13 mouse cellular contexts compared by ENCODE assay signal in genomic region chr15:102016787-102017186, GRCm38 (mm10). TPM values are rescaled to one million over a fixed set of nuclear protein-coding genes. Genes with fewer than 3 reads are reported as not detected.
DNase-seq lines count a peak whose midpoint lies in the region; ATAC-seq lines count a peak whose summit lies in the region.
"Had no signal": no experiment of that assay in that cellular context is flagged by ENCODE, and none has a peak within 500 bp of the region (broad histone marks: within the 10 kb centered on the region; RNA-seq: fewer than 3 reads in every experiment).

No protein-coding gene starts in this region.

- no peak overlapping the region for H3K4me2 ChIP-seq in midbrain, embryonic 11.5 days
- H3K4me2 ChIP-seq in intestine, embryonic 15.5 days (replicated peaks): peak overlapping the region; percentile 34
- no peak overlapping the region for H3K4me2 ChIP-seq in liver, embryonic 11.5 days
- H3K4me2 ChIP-seq: hindbrain, embryonic 14.5 days; midbrain, embryonic 15.5 days had no signal

- H3K4me3 ChIP-seq in midbrain, embryonic 10.5 days: no peak overlapping the region
- no peak overlapping the region for H3K4me3 ChIP-seq in midbrain, embryonic 11.5 days (ENCODE audit: low read depth, low read length)
- no peak overlapping the region for H3K4me3 ChIP-seq in intestine, embryonic 15.5 days (replicated peaks)
- no peak overlapping the region for H3K4me3 ChIP-seq in liver, embryonic 11.5 days (ENCODE audit: low read depth, low read length)
- H3K4me3 ChIP-seq: midbrain, embryonic 15.5 days had no signal

- no peaks in the 10 kb centered on the region for H3K36me3 ChIP-seq in midbrain, embryonic 10.5 days
- H3K36me3 ChIP-seq in midbrain, embryonic 11.5 days (ENCODE audit: control insufficient read depth, insufficient read depth, low read length): no peaks in the 10 kb centered on the region
- H3K36me3 ChIP-seq in intestine, embryonic 15.5 days: no peaks in the 10 kb centered on the region
- H3K36me3 ChIP-seq in liver, embryonic 11.5 days (ENCODE audit: control insufficient read depth, insufficient read depth, low read length): no peaks in the 10 kb centered on the region
- H3K36me3 ChIP-seq: midbrain, embryonic 15.5 days had no signal

- no peak for DNase-seq in midbrain, embryonic 10.5 days (ENCODE audit: low spot score)
- DNase-seq in midbrain, embryonic 11.5 days (ENCODE audit: low spot score, missing footprints): no peak
- no peak for DNase-seq in liver, embryonic 11.5 days (ENCODE audit: low spot score)
- DNase-seq in skeletal muscle tissue, adult 2 months (ENCODE audit: low read depth, low spot score): peak; percentile 27
- no peak for DNase-seq in frontal cortex, postnatal 14 days (ENCODE audit: low spot score in 2 of 2)
- DNase-seq in spleen, adult 12 weeks (ENCODE audit: low spot score): no peak
- DNase-seq: retina, postnatal 1 day had no signal

- WGBS in midbrain, embryonic 10.5 days: 34% methylated on average over 7 of the region's 7 CpGs
- 32% methylated on average over 7 of the region's 7 CpGs for WGBS in midbrain, embryonic 11.5 days
- 22% methylated on average over 7 of the region's 7 CpGs for WGBS in intestine, embryonic 15.5 days
- 31% methylated on average over 7 of the region's 7 CpGs for WGBS in liver, embryonic 11.5 days

- H3K9ac ChIP-seq in midbrain, embryonic 11.5 days (ENCODE audit: low read length): no peak overlapping the region
- 0 out of 2 replicates have a peak overlapping the region, but pooled peaks have one; percentile 26 for H3K9ac ChIP-seq in intestine, embryonic 15.5 days
- no peak overlapping the region for H3K9ac ChIP-seq in liver, embryonic 11.5 days (ENCODE audit: low read depth, low read length)
- H3K9ac ChIP-seq: hindbrain, embryonic 14.5 days; midbrain, embryonic 15.5 days had no signal

- H3K9me3 ChIP-seq in midbrain, embryonic 10.5 days (replicated peaks): no peaks in the 10 kb centered on the region
- H3K9me3 ChIP-seq in midbrain, embryonic 11.5 days (ENCODE audit: control insufficient read depth, low read length): no peaks in the 10 kb centered on the region; the same call in 1 of the 2 replicates
- H3K9me3 ChIP-seq in intestine, embryonic 15.5 days: no peaks in the 10 kb centered on the region
- no peaks in the 10 kb centered on the region for H3K9me3 ChIP-seq in liver, embryonic 11.5 days (ENCODE audit: control insufficient read depth, low read length)
- H3K9me3 ChIP-seq: midbrain, embryonic 15.5 days had no signal

- H3K27ac ChIP-seq in midbrain, embryonic 10.5 days (replicated peaks): 0 out of 2 replicates have a peak overlapping the region, but pooled peaks have one; percentile 3
- no peak overlapping the region for H3K27ac ChIP-seq in midbrain, embryonic 11.5 days (ENCODE audit: low read depth, low read length)
- H3K27ac ChIP-seq in intestine, embryonic 15.5 days: peak overlapping the region; percentile 94
- peak overlapping the region; percentile 66; the same call in 1 of the 2 replicates for H3K27ac ChIP-seq in liver, embryonic 11.5 days (ENCODE audit: low read depth, low read length)
- H3K27ac ChIP-seq: hindbrain, embryonic 14.5 days; midbrain, embryonic 15.5 days had no signal

- ATAC-seq in midbrain, embryonic 11.5 days (ENCODE audit: low FRiP score): no peak
- ATAC-seq in intestine, embryonic 15.5 days: peak; percentile 35
- ATAC-seq in liver, embryonic 11.5 days (replicated peaks; ENCODE audit: low FRiP score): no peak
- ATAC-seq in megakaryocyte-erythroid progenitor cell, adult 5-6 weeks (replicated peaks; ENCODE audit: low FRiP score, low TSS enrichment, poor library complexity, severe bottlenecking): no peak
- ATAC-seq: forebrain, embryonic 16.5 days; midbrain, embryonic 15.5 days had no signal

- H3K4me1 ChIP-seq in midbrain, embryonic 10.5 days: peaks cover 32% of the 10 kb centered on the region
- H3K4me1 ChIP-seq in midbrain, embryonic 11.5 days (ENCODE audit: control insufficient read depth, insufficient read depth, low read length): no peaks in the 10 kb centered on the region
- peaks cover 37% of the 10 kb centered on the region for H3K4me1 ChIP-seq in intestine, embryonic 15.5 days (replicated peaks)
- H3K4me1 ChIP-seq in liver, embryonic 11.5 days (replicated peaks; ENCODE audit: control insufficient read depth, insufficient read depth, low read length): peaks cover 15% of the 10 kb centered on the region

- H3K27me3 ChIP-seq in midbrain, embryonic 10.5 days (ENCODE audit: low read depth, poor library complexity, severe bottlenecking): peaks cover 5% of the 10 kb centered on the region
- no peaks in the 10 kb centered on the region for H3K27me3 ChIP-seq in midbrain, embryonic 11.5 days (ENCODE audit: control insufficient read depth, insufficient read depth, low read length)
- no peaks in the 10 kb centered on the region for H3K27me3 ChIP-seq in intestine, embryonic 15.5 days (replicated peaks)
- no peaks in the 10 kb centered on the region for H3K27me3 ChIP-seq in liver, embryonic 11.5 days (replicated peaks; ENCODE audit: control insufficient read depth, insufficient read depth, low read length)
- H3K27me3 ChIP-seq: midbrain, embryonic 15.5 days had no signal

RNA-seq across cellular contexts. Expression of gene Krt18, which starts 11.2 kb away (rescaled TPM):
- 11.4 and 21.0 TPM in 2 replicates for polyA plus RNA-seq in midbrain, embryonic 10.5 days (2016; fragmentation: Nextera tagmentation; extraction: Ambion mirVana)
- 5.0 and 5.6 TPM in 2 replicates for polyA plus RNA-seq in midbrain, embryonic 11.5 days (2014; fragmentation: Nextera tagmentation; extraction: Ambion mirVana)
- polyA plus RNA-seq in intestine, embryonic 15.5 days (2015; fragmentation: Nextera tagmentation; extraction: Ambion mirVana): 263 and 305 TPM in 2 replicates
- polyA plus RNA-seq in liver, embryonic 11.5 days (2014; fragmentation: Nextera tagmentation; extraction: Ambion mirVana): 110 and 113 TPM in 2 replicates
- 8.3 TPM in 1 of 2 replicates, not detected in the other for total RNA-seq in megakaryocyte-erythroid progenitor cell, adult 5-6 weeks (2014; fragmentation: Nextera tagmentation)
- total RNA-seq in megakaryocyte-erythroid progenitor cell, adult 5-6 weeks (2017): 7.2 and 11.5 TPM in 2 replicates

RNA-seq across cellular contexts. Expression of gene Krt8, which starts 12.5 kb away (rescaled TPM):
- 18.5 and 21.9 TPM in 2 replicates for polyA plus RNA-seq in midbrain, embryonic 10.5 days (2016; fragmentation: Nextera tagmentation; extraction: Ambion mirVana)
- polyA plus RNA-seq in midbrain, embryonic 11.5 days (2014; fragmentation: Nextera tagmentation; extraction: Ambion mirVana): 9.2 and 10.2 TPM in 2 replicates
- polyA plus RNA-seq in intestine, embryonic 15.5 days (2015; fragmentation: Nextera tagmentation; extraction: Ambion mirVana): 775 and 835 TPM in 2 replicates
- 103 TPM in 2 replicates for polyA plus RNA-seq in liver, embryonic 11.5 days (2014; fragmentation: Nextera tagmentation; extraction: Ambion mirVana)
- total RNA-seq in megakaryocyte-erythroid progenitor cell, adult 5-6 weeks (2014; fragmentation: Nextera tagmentation): 0.17 and 1.5 TPM in 2 replicates
- total RNA-seq in megakaryocyte-erythroid progenitor cell, adult 5-6 weeks (2017): 0.27 TPM in 1 of 2 replicates, not detected in the other
- total RNA-seq: common myeloid progenitor, adult 5-6 weeks had no signal

RNA-seq across cellular contexts. Expression of gene Eif4b, which starts 56.8 kb away (rescaled TPM):
- polyA plus RNA-seq in midbrain, embryonic 10.5 days (2016; fragmentation: Nextera tagmentation; extraction: Ambion mirVana): 113 and 125 TPM in 2 replicates
- polyA plus RNA-seq in midbrain, embryonic 11.5 days (2014; fragmentation: Nextera tagmentation; extraction: Ambion mirVana): 106 and 107 TPM in 2 replicates
- 122 and 124 TPM in 2 replicates for polyA plus RNA-seq in intestine, embryonic 15.5 days (2015; fragmentation: Nextera tagmentation; extraction: Ambion mirVana)
- polyA plus RNA-seq in liver, embryonic 11.5 days (2014; fragmentation: Nextera tagmentation; extraction: Ambion mirVana): 154 and 162 TPM in 2 replicates
- total RNA-seq in megakaryocyte-erythroid progenitor cell, adult 5-6 weeks (2014; fragmentation: Nextera tagmentation): 328 and 355 TPM in 2 replicates
- total RNA-seq in megakaryocyte-erythroid progenitor cell, adult 5-6 weeks (2017): 527 and 549 TPM in 2 replicates
